Mouse (Mus musculus) bone marrow macrophage, adult 2 months (primary cell): ENCODE results near the gene Gzf1.

ENCODE experiments used
- CTCF ChIP-seq: IDR thresholded peaks from 2 replicates; pipeline ENCODE4 v1.5.1; 2012; ENCODE audit warnings: low read depth, mild to moderate bottlenecking, low read length, moderate library complexity
- POLR2A ChIP-seq: IDR thresholded peaks from 2 replicates; pipeline ENCODE4 v1.6.1; 2012; ENCODE audit warnings: mild to moderate bottlenecking, low read depth, low read length, borderline replicate concordance

DNA sequence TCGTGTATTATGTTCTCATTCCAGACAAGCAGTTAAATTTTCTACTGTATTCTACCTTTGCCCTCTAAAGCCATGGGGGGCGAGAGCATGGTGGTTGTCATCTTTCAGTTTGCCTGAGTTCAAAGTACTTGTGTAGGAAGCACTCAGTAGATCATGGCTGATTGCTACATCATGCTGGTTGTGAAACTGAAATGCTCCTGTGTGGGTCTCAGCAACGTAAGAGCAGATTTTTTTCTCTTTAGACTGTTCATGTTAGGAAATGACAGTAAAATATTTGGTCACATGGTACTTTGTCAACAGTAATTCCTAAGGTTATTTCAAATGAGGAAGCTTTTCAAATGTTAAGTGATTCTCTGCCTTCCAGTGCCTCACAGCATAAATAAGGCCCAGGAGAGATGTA, 4.9 kb downstream of the Gzf1 start:
- no peak for TF ChIP-seq POLR2A
- TF ChIP-seq CTCF = no peak
